Mouse (Mus musculus) hindbrain, embryonic 10.5 days (tissue): ENCODE measurements around the gene Rpl5. TPM values are rescaled to one million over a fixed set of nuclear protein-coding genes. Genes with fewer than 3 reads are reported as not detected.
"Not testable (repeated sequence)": the region's sequence is repeated elsewhere in the genome, so short reads cannot be mapped to it uniquely, and the experiment has no call there.

Experiments used
- DNase-seq: peaks from one replicate; pipeline ENCODE4 v3.0.0-alpha.2; 2017; ENCODE audit warnings: low spot score
- H3K27ac ChIP-seq: fragments of 300-500 bp; sonication (generic); 2 replicates; pipeline ENCODE4 v1.5.1; 2016; ENCODE audit warnings: mild to moderate bottlenecking, moderate library complexity
- H3K27me3 ChIP-seq: fragments of 300-500 bp; sonication (generic); 2 replicates; pipeline ENCODE4 v1.6.1; 2016; ENCODE audit warnings: mild to moderate bottlenecking; ENCODE audit not compliant: poor library complexity, insufficient read depth, severe bottlenecking
- H3K36me3 ChIP-seq: fragments of 300-500 bp; sonication (generic); 2 replicates; pipeline ENCODE4 v1.6.1; 2016; ENCODE audit warnings: mild to moderate bottlenecking, moderate library complexity
- H3K4me1 ChIP-seq: fragments of 300-500 bp; sonication (generic); replicated peaks from 2 replicates; pipeline ENCODE4 v1.6.1; 2016; ENCODE audit warnings: mild to moderate bottlenecking
- H3K4me3 ChIP-seq: fragments of 300-500 bp; sonication (generic); 2 replicates; pipeline ENCODE4 v1.5.1; 2016; ENCODE audit warnings: mild to moderate bottlenecking, moderate library complexity
- H3K9me3 ChIP-seq: fragments of 300-500 bp; sonication (generic); 2 replicates; pipeline ENCODE4 v1.6.1; 2016; ENCODE audit warnings: mild to moderate bottlenecking, moderate library complexity
- WGBS: fragments of 180-500 bp; shearing (Covaris S2); methylation state at CpG from one replicate; pipeline ENCODE4 v1.1.7; 2016; 5-methylcytosine and 5-hydroxymethylcytosine counted together
- polyA plus RNA-seq: library from polyadenylated mRNA; unstranded; fragments of >200 nt; fragmentation: Nextera tagmentation; extraction: Ambion mirVana; gene quantifications from 2 replicates; pipeline ENCODE4 v1.2.1, GENCODE M21; 2016

Gene Rpl5
- polyA plus RNA-seq, 1 experiment from 2014 or later, result 61.9 TPM

DNA sequence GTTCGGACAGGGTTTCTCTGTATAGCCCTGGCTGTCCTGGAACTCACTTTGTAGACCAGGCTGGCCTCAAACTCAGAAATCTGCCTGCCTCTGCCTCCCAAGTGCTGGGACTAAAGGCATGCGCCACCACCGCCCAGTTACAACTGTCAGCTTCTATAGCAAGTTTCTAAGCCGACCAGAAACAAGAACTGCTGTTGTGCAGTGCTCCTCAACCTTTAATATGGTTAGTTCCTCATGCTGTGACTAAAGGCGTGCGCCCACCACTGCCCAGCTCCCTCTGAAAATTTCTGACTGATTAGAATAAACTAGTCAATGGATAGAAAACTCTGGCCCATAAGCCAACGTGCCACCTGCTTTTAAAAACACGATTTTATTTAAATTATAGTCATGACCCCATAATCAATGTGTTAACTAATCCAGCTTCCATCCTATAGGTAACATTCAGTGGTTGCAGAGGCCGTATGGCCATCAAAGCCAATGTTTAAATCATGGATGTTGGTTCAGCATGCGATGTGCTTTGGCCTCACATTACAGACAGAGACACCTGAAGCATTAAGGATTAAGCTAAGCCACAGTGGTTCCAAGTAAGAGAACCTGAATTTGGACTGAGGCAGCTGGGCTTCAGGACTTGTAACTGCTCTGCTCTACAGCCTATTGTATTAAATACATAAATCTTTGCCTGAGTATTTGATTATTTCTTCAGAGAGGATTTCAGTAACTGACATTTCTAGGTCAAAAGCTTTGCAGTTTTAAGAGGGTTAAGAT is 36.5 kb downstream of the Rpl5 start:
- no peak overlapping the region for H3K4me3 ChIP-seq
- no peaks in the 10 kb centered on the region for H3K9me3 ChIP-seq
- no peaks in the 10 kb centered on the region for H3K27me3 ChIP-seq
- DNase-seq, result no peak
- 88% methylated on average over 10 of the region's 10 CpGs for WGBS
- no peaks in the 10 kb centered on the region for H3K4me1 ChIP-seq
- no peaks in the 10 kb centered on the region for H3K36me3 ChIP-seq
- no peak overlapping the region for H3K27ac ChIP-seq

DNA sequence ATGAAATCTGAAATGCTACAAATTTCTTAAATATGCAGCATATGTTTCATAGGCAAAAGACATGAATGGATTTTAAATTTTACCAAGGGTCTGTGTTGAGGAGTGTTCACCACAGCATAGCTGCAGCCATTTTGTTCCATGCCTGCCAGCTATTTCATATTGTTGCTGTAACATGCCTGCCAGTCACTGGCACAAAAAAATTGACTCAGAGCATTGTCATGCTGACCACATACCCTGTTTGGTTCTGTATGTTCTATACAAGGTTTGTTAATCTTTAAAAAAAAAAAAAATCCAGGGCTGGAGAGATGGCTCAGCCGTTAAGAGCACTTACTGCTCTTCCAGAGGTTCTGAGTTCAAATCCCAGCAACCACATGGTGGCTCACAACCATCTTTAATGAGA is 38.2 kb downstream of the Rpl5 start:
- not testable (repeated sequence) for H3K27me3 ChIP-seq, H3K9me3 ChIP-seq, H3K36me3 ChIP-seq, DNase-seq, H3K4me3 ChIP-seq, H3K4me1 ChIP-seq, H3K27ac ChIP-seq
- 85% methylated on average over 1 of the region's 1 CpGs for WGBS

DNA sequence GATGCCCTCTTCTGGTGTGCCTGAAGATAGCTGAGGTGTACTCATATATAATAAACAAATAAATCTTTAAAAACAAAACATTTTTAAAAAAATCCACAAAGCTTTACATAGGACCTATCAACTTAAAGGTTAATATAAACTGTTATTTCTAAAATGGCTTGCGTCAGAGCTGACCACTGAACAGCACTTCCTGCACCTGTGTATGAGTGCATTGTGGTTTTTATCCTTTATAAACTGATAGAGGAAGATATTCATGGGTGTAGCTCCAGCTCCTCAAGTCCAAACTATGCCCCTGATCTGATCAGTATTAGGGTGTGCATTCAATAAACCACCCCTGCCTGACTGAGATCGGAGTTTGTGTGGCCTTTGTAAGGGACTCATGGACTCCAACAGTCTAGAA is 38.6 kb downstream of the Rpl5 start:
- WGBS, result 91% methylated on average over 2 of the region's 2 CpGs
- no peak for DNase-seq
- H3K27me3 ChIP-seq, result no peaks in the 10 kb centered on the region
- H3K4me1 ChIP-seq, result no peaks in the 10 kb centered on the region
- no peak overlapping the region for H3K27ac ChIP-seq
- no peaks in the 10 kb centered on the region for H3K36me3 ChIP-seq
- H3K4me3 ChIP-seq, result no peak overlapping the region
- no peaks in the 10 kb centered on the region for H3K9me3 ChIP-seq

- H3K27ac ChIP-seq, result no peak overlapping the region
Observed at GRCm38 (mm10) chr5:107939701-107940100, 39.4 kb downstream of the Rpl5 start.

GRCm38 (mm10) chr5:107941222-107941621 is 40.9 kb downstream of the Rpl5 start:
- DNase-seq, result no peak
- Histone ChIP-seq H3K4me3 (no peak overlapping the region), H3K27me3 (no peaks in the 10 kb centered on the region), H3K36me3 (no peaks in the 10 kb centered on the region), H3K4me1 (no peaks in the 10 kb centered on the region), H3K9me3 (no peaks in the 10 kb centered on the region), H3K27ac (no peak overlapping the region)
- 60% methylated on average over 6 of the region's 6 CpGs for WGBS

More at GRCm38 (mm10) chr5:107939701-107940100, 39.4 kb downstream of the Rpl5 start:
- Histone ChIP-seq H3K9me3 (no peaks in the 10 kb centered on the region), H3K4me1 (no peaks in the 10 kb centered on the region), H3K27me3 (no peaks in the 10 kb centered on the region), H3K4me3 (no peak overlapping the region), H3K36me3 (no peaks in the 10 kb centered on the region)
- 82% methylated on average over 3 of the region's 3 CpGs for WGBS
- no peak for DNase-seq

DNA sequence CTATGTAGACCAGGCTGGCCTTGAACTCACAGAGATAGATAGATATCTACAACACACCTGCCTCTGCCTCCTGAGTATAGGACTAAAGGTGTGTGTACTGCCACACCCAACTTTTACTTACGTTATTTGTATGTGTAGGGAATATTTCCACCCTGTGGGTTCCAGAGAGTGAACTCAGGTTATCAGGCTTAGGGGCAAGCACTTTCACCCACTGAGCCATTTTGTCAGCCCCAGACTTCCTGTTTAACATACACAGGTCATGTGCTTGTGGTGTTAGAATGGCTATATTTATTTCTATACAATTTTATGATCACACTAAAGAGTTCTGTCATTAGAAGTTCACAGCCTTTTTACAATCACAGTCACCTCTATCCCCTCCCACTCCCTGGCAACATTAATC is 42.6 kb downstream of the Rpl5 start:
- Histone ChIP-seq H3K9me3 (no peaks in the 10 kb centered on the region), H3K27me3 (no peaks in the 10 kb centered on the region), H3K4me1 (no peaks in the 10 kb centered on the region), H3K27ac (no peak overlapping the region), H3K4me3 (no peak overlapping the region), H3K36me3 (no peaks in the 10 kb centered on the region)
- WGBS, result 90% methylated on average over 1 of the region's 1 CpGs
- DNase-seq, result no peak

DNA sequence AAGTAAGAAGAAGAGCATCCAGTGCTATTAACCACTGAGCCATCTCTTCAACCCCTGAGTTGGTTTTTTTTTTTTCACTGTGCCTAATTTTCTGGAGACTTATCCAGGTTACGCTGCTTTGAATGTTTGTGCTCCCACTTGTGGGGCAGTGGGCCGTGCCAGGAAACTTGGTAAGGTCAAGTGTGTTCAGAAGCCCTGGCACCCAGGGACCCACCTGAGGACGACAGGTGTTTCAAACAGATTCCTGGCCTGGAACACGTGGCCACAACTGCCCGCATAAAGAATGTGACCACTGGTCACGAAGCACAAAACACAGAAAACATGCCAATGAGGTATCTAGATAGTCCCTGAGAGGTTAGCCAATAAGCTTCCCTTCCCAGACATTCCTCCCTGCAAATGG is 43.2 kb downstream of the Rpl5 start:
- DNase-seq, result no peak
- Histone ChIP-seq H3K4me1 (no peaks in the 10 kb centered on the region), H3K36me3 (no peaks in the 10 kb centered on the region), H3K9me3 (no peaks in the 10 kb centered on the region), H3K27ac (no peak overlapping the region), H3K27me3 (no peaks in the 10 kb centered on the region), H3K4me3 (no peak overlapping the region)
- WGBS, result 88% methylated on average over 6 of the region's 6 CpGs

GRCm38 (mm10) chr5:107946475-107946874 is 46.2 kb downstream of the Rpl5 start:
- no peak for DNase-seq
- Histone ChIP-seq H3K27ac (no peak overlapping the region), H3K9me3 (no peaks in the 10 kb centered on the region), H3K27me3 (no peaks in the 10 kb centered on the region), H3K36me3 (no peaks in the 10 kb centered on the region), H3K4me3 (no peak overlapping the region), H3K4me1 (no peaks in the 10 kb centered on the region)
- 90% methylated on average over 1 of the region's 1 CpGs for WGBS

DNA sequence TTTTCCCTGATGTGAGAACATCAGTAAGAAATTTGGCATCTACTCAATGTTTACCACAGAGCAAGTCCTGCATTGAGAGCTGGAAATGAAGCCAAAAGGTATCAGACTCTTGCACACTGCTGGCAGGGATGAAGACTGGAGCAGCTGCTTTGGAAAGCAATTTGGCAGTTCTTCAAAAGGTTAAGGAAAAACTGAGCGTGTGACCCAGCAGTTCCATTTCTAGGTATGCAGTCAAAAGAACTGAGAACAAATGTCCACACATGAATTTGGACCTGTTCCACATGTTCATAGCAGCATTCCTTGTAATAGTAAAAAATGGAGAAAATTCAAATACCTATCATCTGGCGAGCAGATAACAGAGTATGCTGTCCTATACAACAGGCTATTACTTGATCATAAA is 47.2 kb downstream of the Rpl5 start:
- no peaks in the 10 kb centered on the region for H3K36me3 ChIP-seq
- WGBS, result 87% methylated on average over 2 of the region's 2 CpGs
- H3K9me3 ChIP-seq, result no peaks in the 10 kb centered on the region
- no peaks in the 10 kb centered on the region for H3K4me1 ChIP-seq
- H3K27me3 ChIP-seq, result no peaks in the 10 kb centered on the region
- no peak for DNase-seq
- H3K27ac ChIP-seq, result no peak overlapping the region
- no peak overlapping the region for H3K4me3 ChIP-seq

DNA sequence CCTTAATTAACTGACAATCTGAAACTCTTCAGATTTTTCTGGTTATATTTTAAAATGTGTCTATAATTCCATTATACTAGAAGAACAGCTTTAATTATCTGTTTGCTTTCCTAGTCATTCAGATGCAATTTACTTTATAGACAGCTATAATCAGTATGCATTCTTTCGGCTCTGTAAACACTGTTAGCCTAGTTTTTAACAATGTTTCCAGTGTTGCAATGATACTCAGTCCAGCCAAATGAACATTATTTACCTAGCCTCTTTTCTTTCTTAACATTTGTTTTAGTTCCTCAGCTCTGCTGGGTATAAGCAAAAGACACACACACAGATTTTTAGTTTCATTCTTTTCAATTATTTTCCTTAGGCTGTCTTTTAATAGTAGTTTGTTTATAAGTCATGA is 48.6 kb downstream of the Rpl5 start:
- no peak overlapping the region for H3K4me3 ChIP-seq
- H3K36me3 ChIP-seq, result no peaks in the 10 kb centered on the region
- 86% methylated on average over 1 of the region's 1 CpGs for WGBS
- H3K27ac ChIP-seq, result no peak overlapping the region
- H3K27me3 ChIP-seq, result no peaks in the 10 kb centered on the region
- no peak for DNase-seq
- H3K4me1 ChIP-seq, result no peaks in the 10 kb centered on the region
- H3K9me3 ChIP-seq, result no peaks in the 10 kb centered on the region

GRCm38 (mm10) chr5:107949607-107950006 is 49.3 kb downstream of the Rpl5 start:
- H3K4me1 ChIP-seq, result no peaks in the 10 kb centered on the region
- no peak for DNase-seq
- 83% methylated on average over 3 of the region's 3 CpGs for WGBS

DNA sequence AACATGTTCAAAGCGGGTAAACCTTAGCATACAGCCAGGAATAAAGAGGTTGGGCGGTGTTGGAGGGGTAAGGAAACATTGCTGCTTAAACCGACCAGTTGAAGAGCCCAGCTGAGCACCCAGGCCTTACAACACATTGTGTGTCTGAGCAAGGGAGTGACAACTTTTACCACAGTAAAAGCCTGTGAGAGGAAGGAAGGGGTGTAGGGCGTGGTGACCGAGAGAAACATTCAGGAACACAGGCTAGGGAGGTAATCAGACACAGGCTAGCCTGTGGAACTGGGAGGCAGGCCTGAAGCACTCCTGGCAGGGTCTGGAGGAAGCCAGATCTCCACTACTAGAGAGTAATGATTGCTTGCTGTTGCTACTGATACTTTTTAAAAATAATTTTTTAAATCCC is 50.3 kb downstream of the Rpl5 start:
- Histone ChIP-seq H3K4me1 (no peaks in the 10 kb centered on the region), H3K27me3 (no peaks in the 10 kb centered on the region), H3K27ac (no peak overlapping the region), H3K4me3 (no peak overlapping the region), H3K9me3 (no peaks in the 10 kb centered on the region), H3K36me3 (no peaks in the 10 kb centered on the region)
- WGBS, result 84% methylated on average over 5 of the region's 5 CpGs
- no peak for DNase-seq

More at GRCm38 (mm10) chr5:107949607-107950006, 49.3 kb downstream of the Rpl5 start:
- H3K27ac ChIP-seq, result no peak overlapping the region
- H3K27me3 ChIP-seq, result no peaks in the 10 kb centered on the region
- no peak overlapping the region for H3K4me3 ChIP-seq
- H3K36me3 ChIP-seq, result no peaks in the 10 kb centered on the region
- no peaks in the 10 kb centered on the region for H3K9me3 ChIP-seq
